Mouse (Mus musculus): Measurements from ENCODE around the gene Plekha4. TPM values are rescaled to one million over a fixed set of nuclear protein-coding genes. Genes with fewer than 3 reads are reported as not detected.

Plekha4 gene
- total and polyA plus RNA-seq, 2 experiments from 2014 or later: 1.6 to 2.1 TPM

- DNase-seq (ENCODE audit: low spot score) (peak; percentile 65), ATAC-seq (ENCODE audit: low FRiP score) (no peak)
- Histone ChIP-seq H3K9ac (replicated peaks; ENCODE audit: low read length, poor library complexity, severe bottlenecking) (no peak overlapping the region), H3K9me3 (ENCODE audit: low read length) (no peaks in the 10 kb centered on the region), H3K27ac (ENCODE audit: low read depth, low read length) (no peak overlapping the region), H3K4me2 (ENCODE audit: low read depth, low read length, poor library complexity, severe bottlenecking) (no peak overlapping the region), H3K4me1 (ENCODE audit: insufficient read depth, low read length) (no peaks in the 10 kb centered on the region), H3K27me3 (ENCODE audit: insufficient read depth, low read length) (no peaks in the 10 kb centered on the region), H3K4me3 (ENCODE audit: low read depth, low read length) (no peak overlapping the region), H3K36me3 (ENCODE audit: insufficient read depth, low read length) (no peaks in the 10 kb centered on the region)
- 19% methylated on average over 8 of the region's 8 CpGs for WGBS
- peak; percentile 80 for TF ChIP-seq CTCF (IDR thresholded peaks at IDR 0.05)
These were observed 29.7 kb downstream of the Plekha4 start for GRCm38 (mm10) chr7:45555787-45556186.

DNA sequence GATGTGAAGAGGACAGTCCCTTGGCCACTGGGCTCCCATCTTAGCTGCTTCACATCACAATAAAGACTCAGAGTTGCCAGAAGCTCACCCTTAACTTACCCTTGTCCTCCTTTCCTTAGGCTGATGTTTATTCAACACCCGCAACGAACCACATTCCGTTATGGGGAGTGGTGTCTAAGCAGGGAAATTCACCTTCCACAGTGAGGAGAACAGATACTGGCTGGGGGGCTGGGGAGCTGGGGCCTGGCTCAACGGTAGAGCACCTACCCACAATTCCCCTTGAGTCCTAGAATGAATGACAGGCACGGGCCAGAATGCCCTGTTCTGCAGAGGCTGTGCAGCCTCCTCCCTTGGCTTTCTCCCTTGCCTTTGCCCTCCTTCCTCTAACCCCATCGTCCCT lies 32.8 kb downstream of the Plekha4 start:
- ATAC-seq (ENCODE audit: low FRiP score): no peak
- 55% methylated on average over 6 of the region's 6 CpGs for WGBS
- Histone ChIP-seq H3K4me1 (ENCODE audit: insufficient read depth, low read length) (no peaks in the 10 kb centered on the region), H3K36me3 (ENCODE audit: insufficient read depth, low read length) (no peaks in the 10 kb centered on the region), H3K27ac (ENCODE audit: low read depth, low read length) (no peak overlapping the region), H3K9ac (replicated peaks; ENCODE audit: low read length, poor library complexity, severe bottlenecking) (no peak overlapping the region), H3K4me3 (ENCODE audit: low read depth, low read length) (no peak overlapping the region), H3K9me3 (ENCODE audit: low read length) (no peaks in the 10 kb centered on the region), H3K4me2 (ENCODE audit: low read depth, low read length, poor library complexity, severe bottlenecking) (no peak overlapping the region), H3K27me3 (ENCODE audit: insufficient read depth, low read length) (no peaks in the 10 kb centered on the region)
- no peak for TF ChIP-seq CTCF (IDR thresholded peaks at IDR 0.05)
- no peak for DNase-seq (ENCODE audit: low spot score)

- H3K4me3 ChIP-seq (ENCODE audit: low read depth, low read length): no peak overlapping the region
These were observed 34.1 kb downstream of the Plekha4 start for GRCm38 (mm10) chr7:45560241-45560640.

DNA sequence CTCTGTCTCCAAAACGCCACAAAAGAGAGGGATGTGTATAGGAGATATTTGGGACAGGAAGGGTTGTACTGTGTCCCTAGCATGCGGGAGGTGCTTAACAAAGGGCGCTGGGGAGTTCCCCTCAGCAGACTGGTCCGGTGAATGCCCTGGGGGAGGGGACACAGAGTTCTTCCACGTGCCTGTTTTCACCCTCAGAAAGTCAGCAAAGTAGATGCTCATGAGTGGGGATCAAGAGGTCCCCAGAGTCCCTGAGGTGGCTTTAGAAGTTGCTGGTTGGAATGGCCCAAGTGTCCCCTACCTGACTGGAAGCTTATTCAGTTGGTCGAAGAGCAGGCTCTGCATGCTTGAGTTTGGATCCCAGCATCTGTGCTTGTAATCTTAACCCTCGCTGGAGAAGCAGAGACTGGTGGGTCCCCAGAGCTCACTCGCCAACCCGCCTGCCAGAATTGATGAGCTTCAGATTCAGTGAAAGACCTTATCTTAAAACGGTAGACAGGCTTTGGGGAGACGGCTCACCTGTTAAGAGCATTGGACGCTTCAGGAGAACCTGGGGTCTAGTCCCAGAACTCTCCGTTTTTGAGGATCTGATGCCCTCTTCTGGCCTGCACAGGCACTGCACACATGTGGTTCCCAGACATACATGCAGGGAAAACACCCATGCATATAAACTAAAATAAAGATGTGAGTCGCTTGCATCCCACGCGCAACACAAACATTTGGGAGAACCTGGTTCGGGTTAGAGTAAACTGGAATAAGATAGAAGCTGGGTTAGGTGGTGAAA lies 34.9 kb downstream of the Plekha4 start:
- no peak overlapping the region for H3K27ac ChIP-seq (ENCODE audit: low read depth, low read length)
- peak; percentile 97 for TF ChIP-seq CTCF (IDR thresholded peaks at IDR 0.05)
- DNase-seq (ENCODE audit: low spot score) (peak; percentile 77), ATAC-seq (ENCODE audit: low FRiP score) (peak; percentile 42; the same call in 1 of the 2 replicates)
- H3K4me1 ChIP-seq (ENCODE audit: insufficient read depth, low read length): no peaks in the 10 kb centered on the region
- peak overlapping the region; percentile 34 for H3K4me2 ChIP-seq (ENCODE audit: low read depth, low read length, poor library complexity, severe bottlenecking)
- H3K36me3 ChIP-seq (ENCODE audit: insufficient read depth, low read length): no peaks in the 10 kb centered on the region
- H3K4me3 ChIP-seq (ENCODE audit: low read depth, low read length): no peak overlapping the region
- no peak overlapping the region; the same call in 1 of the 2 replicates for H3K9ac ChIP-seq (replicated peaks; ENCODE audit: low read length, poor library complexity, severe bottlenecking)
- H3K27me3 ChIP-seq (ENCODE audit: insufficient read depth, low read length): no peaks in the 10 kb centered on the region
- H3K9me3 ChIP-seq (ENCODE audit: low read length): no peaks in the 10 kb centered on the region
- WGBS: 26% methylated on average over 17 of the region's 17 CpGs

More at GRCm38 (mm10) chr7:45560241-45560640, 34.1 kb downstream of the Plekha4 start:
- H3K9ac ChIP-seq (replicated peaks; ENCODE audit: low read length, poor library complexity, severe bottlenecking): no peak overlapping the region
- no peak for TF ChIP-seq CTCF (IDR thresholded peaks at IDR 0.05)
- no peak overlapping the region for H3K27ac ChIP-seq (ENCODE audit: low read depth, low read length)
- H3K36me3 ChIP-seq (ENCODE audit: insufficient read depth, low read length): no peaks in the 10 kb centered on the region
- no peak for DNase-seq (ENCODE audit: low spot score)
- H3K4me2 ChIP-seq (ENCODE audit: low read depth, low read length, poor library complexity, severe bottlenecking): no peak overlapping the region
- ATAC-seq (ENCODE audit: low FRiP score): no peak
- no peaks in the 10 kb centered on the region for H3K27me3 ChIP-seq (ENCODE audit: insufficient read depth, low read length)
- no peaks in the 10 kb centered on the region for H3K9me3 ChIP-seq (ENCODE audit: low read length)
- 84% methylated on average over 7 of the region's 7 CpGs for WGBS
- H3K4me1 ChIP-seq (ENCODE audit: insufficient read depth, low read length): no peaks in the 10 kb centered on the region

- no peak overlapping the region; the same call in 1 of the 2 replicates for H3K9ac ChIP-seq (replicated peaks; ENCODE audit: low read length, poor library complexity, severe bottlenecking)
- H3K4me2 ChIP-seq (ENCODE audit: low read depth, low read length, poor library complexity, severe bottlenecking): 0 out of 2 replicates have a peak overlapping the region, but pooled peaks have one; percentile 9
- no peak for DNase-seq (ENCODE audit: low spot score)
- no peak overlapping the region for H3K4me3 ChIP-seq (ENCODE audit: low read depth, low read length)
- ATAC-seq (ENCODE audit: low FRiP score): no peak
- H3K9me3 ChIP-seq (ENCODE audit: low read length): no peaks in the 10 kb centered on the region
- no peak for TF ChIP-seq CTCF (IDR thresholded peaks at IDR 0.05)
- no peaks in the 10 kb centered on the region for H3K27me3 ChIP-seq (ENCODE audit: insufficient read depth, low read length)
- H3K4me1 ChIP-seq (ENCODE audit: insufficient read depth, low read length): no peaks in the 10 kb centered on the region
- no peak overlapping the region for H3K27ac ChIP-seq (ENCODE audit: low read depth, low read length)
- 64% methylated on average over 12 of the region's 12 CpGs for WGBS
- no peaks in the 10 kb centered on the region for H3K36me3 ChIP-seq (ENCODE audit: insufficient read depth, low read length)
These were observed 35.7 kb downstream of the Plekha4 start for GRCm38 (mm10) chr7:45561624-45562520.

All from midbrain, postnatal 0 days (tissue).